In genomic region chr11:12558995-12559633, GRCm38 (mm10) we compare ENCODE assay signal across 8 mouse cellular contexts.
DNase-seq lines count a peak whose midpoint lies in the region; ATAC-seq and TF ChIP-seq lines count a peak whose summit lies in the region.

No protein-coding gene starts in this region.

- no peak for TF ChIP-seq EP300 in CH12.LX (IDR thresholded peaks at IDR 0.05; ENCODE audit: low read length)

- peaks cover 2% of the 10 kb centered on the region for H3K27me3 ChIP-seq in CH12.LX (replicated peaks)
- no peaks in the 10 kb centered on the region for H3K27me3 ChIP-seq in hindbrain, postnatal 0 days (ENCODE audit: insufficient read depth, low read length)
- H3K27me3 ChIP-seq in lung, embryonic 14.5 days (ENCODE audit: insufficient read depth, low read length): no peaks in the 10 kb centered on the region

- no peaks in the 10 kb centered on the region for H3K79me2 ChIP-seq in CH12.LX (replicated peaks; ENCODE audit: control insufficient read depth, extremely low read depth, insufficient read depth, poor library complexity, severe bottlenecking)

- H3K36me3 ChIP-seq in CH12.LX (replicated peaks in 1 of 2; ENCODE audit: control insufficient read depth in 1 of 2, insufficient read depth in 1 of 2, low read length in 1 of 2): no peaks in the 10 kb centered on the region
- H3K36me3 ChIP-seq in hindbrain, postnatal 0 days (ENCODE audit: insufficient read depth, low read length): no peaks in the 10 kb centered on the region
- H3K36me3 ChIP-seq in lung, embryonic 14.5 days (ENCODE audit: insufficient read depth): no peaks in the 10 kb centered on the region

- peaks cover 2% of the 10 kb centered on the region for H3K9me3 ChIP-seq in CH12.LX (replicated peaks; ENCODE audit: low read length)
- H3K9me3 ChIP-seq in hindbrain, postnatal 0 days (ENCODE audit: low read length): no peaks in the 10 kb centered on the region
- H3K9me3 ChIP-seq in lung, embryonic 14.5 days (ENCODE audit: low read depth, low read length): no peaks in the 10 kb centered on the region

- ATAC-seq in hindbrain, postnatal 0 days: peak; percentile 89
- peak; percentile 65; the same call in 1 of the 2 replicates for ATAC-seq in lung, embryonic 14.5 days (ENCODE audit: insufficient read depth)

- peak; percentile 79 to 89 for TF ChIP-seq CTCF in CH12.LX (conservative IDR thresholded peaks at IDR 0.05 in 1 of 2, IDR thresholded peaks at IDR 0.05 in 1 of 2; ENCODE audit: low read depth in 2 of 2, low read length in 2 of 2)
- peak; percentile 88 for TF ChIP-seq CTCF in hindbrain, postnatal 0 days (IDR thresholded peaks at IDR 0.05; ENCODE audit: low read depth)
- peak; percentile 85 for TF ChIP-seq CTCF in lung, embryonic 14.5 days (IDR thresholded peaks at IDR 0.05; ENCODE audit: low read depth)

- peak; percentile 24 for DNase-seq in gastrocnemius, adult 18-20 months (ENCODE audit: low spot score)
- DNase-seq in gastrocnemius, postnatal 25 days: no peak
- DNase-seq in CH12.LX (ENCODE audit: extremely low read depth): peak; percentile 71
- peak; percentile 62 to 72 for DNase-seq in cerebellum, postnatal 10 days
- peak; percentile 88 for DNase-seq in hindbrain, postnatal 0 days (ENCODE audit: low spot score)
- peak; percentile 87 for DNase-seq in lung, embryonic 14.5 days
- no peak for DNase-seq in thymus, postnatal 14 days
- DNase-seq in gastrocnemius, adult 8-10 months (ENCODE audit: low spot score in 2 of 2): no peak

- WGBS in hindbrain, postnatal 0 days: 15% methylated on average over 1 of the region's 1 CpGs
- WGBS in lung, embryonic 14.5 days: 27% methylated on average over 1 of the region's 1 CpGs

- in situ Hi-C loops in CH12.LX (cut with MboI; ENCODE audit: low pct_ligation_motif_present, low pct_unique_long_range_greater_than_20kb, low sequenced_read_pairs): no loop called here

- H3K4me1 ChIP-seq in CH12.LX (ENCODE audit: control insufficient read depth in 1 of 2, insufficient read depth in 2 of 2): no peaks in the 10 kb centered on the region; a peak in 1 of 4 replicates
- H3K4me1 ChIP-seq in hindbrain, postnatal 0 days (ENCODE audit: insufficient read depth, low read length): no peaks in the 10 kb centered on the region
- no peaks in the 10 kb centered on the region for H3K4me1 ChIP-seq in lung, embryonic 14.5 days (ENCODE audit: insufficient read depth)

- H3K9ac ChIP-seq in CH12.LX (ENCODE audit: insufficient read depth, low read depth): no peak overlapping the region
- H3K9ac ChIP-seq in hindbrain, postnatal 0 days (replicated peaks; ENCODE audit: low read length): no peak overlapping the region
- H3K9ac ChIP-seq in lung, embryonic 14.5 days: no peak overlapping the region

- TF ChIP-seq RAD21 in CH12.LX (IDR thresholded peaks at IDR 0.05; ENCODE audit: low read depth, low read length): peak; percentile 89

- no peak overlapping the region for H3K27ac ChIP-seq in CH12.LX (ENCODE audit: insufficient read depth, low read depth)
- H3K27ac ChIP-seq in hindbrain, postnatal 0 days: no peak overlapping the region
- no peak overlapping the region for H3K27ac ChIP-seq in lung, embryonic 14.5 days (ENCODE audit: low read depth)

- no peak for TF ChIP-seq POLR2A in CH12.LX (IDR thresholded peaks at IDR 0.05; ENCODE audit: low read depth, low read length)

- no peak overlapping the region for H3K4me3 ChIP-seq in CH12.LX (replicated peaks in 1 of 3; ENCODE audit: low read depth in 2 of 3, low read length in 2 of 3, poor library complexity in 1 of 3)
- no peak overlapping the region for H3K4me3 ChIP-seq in hindbrain, postnatal 0 days (ENCODE audit: low read length)
- no peak overlapping the region for H3K4me3 ChIP-seq in lung, embryonic 14.5 days (ENCODE audit: low read depth, low read length)

- dilution Hi-C loops in CH12.LX (cut with MboI; ENCODE audit: extremely low pct_ligation_motif_present, extremely low pct_unique_long_range_greater_than_20kb, low sequenced_read_pairs): no loop called here

- no peak overlapping the region for H3K4me2 ChIP-seq in CH12.LX (ENCODE audit: insufficient read depth, low read depth, poor library complexity, severe bottlenecking)
- no peak overlapping the region for H3K4me2 ChIP-seq in hindbrain, postnatal 0 days (ENCODE audit: low read depth, low read length)
- no peak overlapping the region for H3K4me2 ChIP-seq in lung, embryonic 14.5 days

TF ChIP-seq in CH12.LX, 34 proteins besides CTCF, POLR2A, EP300 and RAD21:
- TF ChIP-seq ZC3H11A (IDR thresholded peaks at IDR 0.05; ENCODE audit: low read depth, low read length) (no peak; the same call in 1 of the 2 replicates), HCFC1 (IDR thresholded peaks at IDR 0.05; ENCODE audit: low read depth, low read length) (no peak), IRF4 (IDR thresholded peaks at IDR 0.05; ENCODE audit: low read depth, low read length) (0 out of 2 replicates have a peak, but pooled peaks have one; percentile 13), ETS1 (conservative IDR thresholded peaks at IDR 0.05; ENCODE audit: low read depth, low read length) (no peak), SMC3 (IDR thresholded peaks at IDR 0.05; ENCODE audit: low read depth, low read length) (peak; percentile 69), MYC (IDR thresholded peaks at IDR 0.05; ENCODE audit: low read depth, low read length) (0 out of 2 replicates have a peak, but pooled peaks have one; percentile 51), NELFE (IDR thresholded peaks at IDR 0.05; ENCODE audit: low read depth, low read length) (peak; percentile 53; the same call in 1 of the 2 replicates), RCOR1 (conservative IDR thresholded peaks at IDR 0.05; ENCODE audit: low read depth, low read length) (no peak), MAX (IDR thresholded peaks at IDR 0.05; ENCODE audit: low read length) (no peak)

Comparison
In these comparisons a context has a peak if more than half of its experiments do, and no peak if none do; other contexts are left out.
1. DNase-seq: peak in gastrocnemius, adult 18-20 months (single experiment), CH12.LX (single experiment), cerebellum, postnatal 10 days (2 of 2), hindbrain, postnatal 0 days (single experiment) and lung, embryonic 14.5 days (single experiment); none in gastrocnemius, postnatal 25 days (single experiment), thymus, postnatal 14 days (single experiment) and gastrocnemius, adult 8-10 months (0 of 2).
2. Peak in every context shown above with its lines, with median percentiles within 50 percentile points of each other: CTCF ChIP-seq.